Mouse (Mus musculus): ENCODE data around the gene Olfr1383.
"Not testable (repeated sequence)": the region's sequence is repeated elsewhere in the genome, so short reads cannot be mapped to it uniquely, and the experiment has no call there.

Olfr1383 gene

DNA sequence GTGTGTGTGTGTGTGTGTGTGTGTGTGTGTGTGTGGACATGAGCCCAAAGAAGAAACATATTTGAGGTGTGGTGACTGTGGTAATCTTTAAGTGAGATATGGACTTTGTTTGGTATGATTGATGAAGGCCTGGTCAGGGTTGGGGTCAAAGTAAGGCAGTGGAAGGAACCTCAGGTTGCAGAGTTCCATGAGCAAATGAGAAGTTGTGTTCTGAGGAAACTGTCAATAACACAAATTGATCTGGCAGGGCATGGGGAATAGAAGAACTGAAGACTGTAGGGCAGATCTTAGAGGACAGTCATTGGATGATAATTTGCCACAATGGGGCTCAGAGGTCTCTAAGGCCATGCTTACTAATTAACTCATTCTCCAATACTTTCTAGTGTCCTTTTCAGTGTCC is at the start of gene Olfr1383:
Olfr1383 (plus strand) TSS at position 301 of the 400 bp plus-strand sequence.
- no peak for DNase-seq (ENCODE audit: low spot score in 2 of 2)

DNA sequence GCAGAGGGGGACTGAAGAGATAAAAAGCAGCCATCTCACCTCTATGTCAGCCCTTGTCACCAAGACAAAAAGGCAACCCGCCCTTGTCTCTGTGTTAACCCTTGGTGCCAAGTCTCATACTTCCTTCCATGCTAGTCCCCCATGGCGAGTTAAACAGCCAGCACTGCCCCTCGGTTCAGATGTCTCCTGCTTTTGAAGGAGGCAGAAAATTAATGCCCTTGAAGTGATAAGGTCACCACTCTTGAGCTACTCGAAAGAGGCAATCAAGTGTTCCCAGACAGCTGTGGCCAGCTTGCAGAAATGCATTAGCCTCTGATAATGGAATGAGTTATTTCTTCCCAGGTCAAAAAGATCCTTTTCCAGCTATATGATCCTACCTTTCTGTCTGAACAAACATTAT is 33.5 kb upstream of the Olfr1383 start:
- no peak for DNase-seq (ENCODE audit: low spot score in 2 of 2)

GRCm38 (mm10) chr11:49488770-49489169 is 30.7 kb upstream of the Olfr1383 start, which contains the start of gene Olfr1385:
Gene Olfr1385, plus strand, starts transcription at chr11:49489070.
- not testable (repeated sequence) for DNase-seq (ENCODE audit: low spot score in 2 of 2)

DNA sequence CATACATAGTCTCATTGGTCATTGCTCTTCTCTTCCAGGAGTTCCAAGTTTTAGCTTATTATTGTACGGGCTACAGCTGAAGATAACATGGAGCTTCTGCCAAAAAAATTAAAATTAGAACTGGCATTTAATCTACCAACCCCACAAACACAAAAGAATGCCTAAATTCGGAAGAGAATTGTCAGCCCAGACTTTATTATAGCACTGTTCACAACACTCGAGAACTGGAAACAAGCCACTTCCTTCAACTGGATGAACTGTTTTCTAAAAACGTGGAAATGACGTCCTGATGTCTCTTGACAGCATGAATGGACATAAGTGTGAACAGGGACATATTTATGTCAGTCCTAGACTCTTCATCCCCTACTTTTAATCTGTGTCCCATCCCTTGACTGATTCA is 1.4 kb upstream of the Olfr1383 start:
- DNase-seq (ENCODE audit: low spot score in 2 of 2), result no peak

DNA sequence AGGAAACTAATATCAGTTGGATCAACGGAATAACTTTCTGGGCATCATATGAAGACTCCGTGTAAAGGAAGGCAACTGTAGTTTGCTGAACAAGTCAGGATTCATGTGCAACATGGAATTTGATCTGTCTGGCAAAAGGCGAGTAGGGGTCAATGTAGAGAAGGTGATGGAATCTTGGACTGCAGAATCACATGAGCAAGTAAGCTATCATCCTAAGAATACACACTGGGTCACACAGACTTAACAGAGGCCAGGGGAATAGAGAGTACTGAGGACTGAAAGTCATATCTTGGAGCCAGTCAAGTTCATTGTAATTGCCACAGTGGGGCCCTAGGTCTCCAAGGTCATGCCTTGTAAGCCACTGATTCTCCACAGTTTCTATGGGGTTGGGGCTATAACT is 8.5 kb downstream of the Olfr1383 start, which contains the start of gene Olfr1382:
Olfr1382 (plus strand) TSS at position 301 of the 400 bp plus-strand sequence.
- no peak for DNase-seq (ENCODE audit: low spot score in 2 of 2)

DNA sequence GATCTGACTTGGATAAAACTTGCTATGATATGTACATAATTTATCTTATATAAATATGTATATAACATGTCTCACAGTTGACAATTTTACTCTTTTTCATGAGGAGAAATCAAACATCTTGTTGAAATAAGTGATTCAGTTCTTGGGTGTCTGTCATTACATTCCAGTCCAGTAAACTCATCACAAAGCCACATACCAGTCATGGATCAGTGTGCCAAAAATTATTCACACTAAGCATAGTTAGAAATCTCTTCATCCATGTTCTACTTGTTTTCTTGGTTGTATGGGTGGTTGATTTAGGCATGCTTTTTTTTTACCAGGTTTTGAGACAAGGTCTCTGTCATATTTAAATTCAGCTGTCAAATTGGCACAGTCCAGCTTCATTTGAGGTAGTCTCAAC is 13.3 kb downstream of the Olfr1383 start:
- no peak for DNase-seq (ENCODE audit: low spot score in 2 of 2)

- peak in 1 of 2 experiments; percentile 25 for DNase-seq (ENCODE audit: low spot score in 2 of 2)
Observed at GRCm38 (mm10) chr11:49536631-49537030, 17.2 kb downstream of the Olfr1383 start.

- DNase-seq (ENCODE audit: low spot score in 2 of 2), result not testable (repeated sequence)
Observed at GRCm38 (mm10) chr11:49543149-49543548, 23.7 kb downstream of the Olfr1383 start, which contains the start of gene Olfr1381. Gene Olfr1381, plus strand, starts transcription at chr11:49543449.

DNA sequence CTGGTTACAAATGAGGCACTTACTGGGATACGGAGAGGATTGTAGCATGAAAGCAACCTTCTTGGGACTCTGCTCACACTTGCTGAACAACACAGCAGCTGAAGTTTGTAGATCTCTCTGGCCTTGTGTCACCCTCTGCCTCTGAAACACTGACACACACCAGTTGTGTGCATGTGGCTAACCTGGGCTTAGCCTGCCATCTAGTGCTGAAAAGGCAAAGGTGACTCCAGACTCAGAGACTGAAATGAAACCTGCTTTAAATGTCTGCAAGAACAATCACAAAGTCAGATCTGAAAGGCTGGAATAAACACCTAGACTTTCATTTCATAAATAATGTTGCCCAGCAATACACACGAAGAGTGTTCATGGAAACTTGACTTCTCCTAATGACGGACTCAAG is 34.6 kb downstream of the Olfr1383 start:
- DNase-seq (ENCODE audit: low spot score in 2 of 2), result not testable (repeated sequence)

DNA sequence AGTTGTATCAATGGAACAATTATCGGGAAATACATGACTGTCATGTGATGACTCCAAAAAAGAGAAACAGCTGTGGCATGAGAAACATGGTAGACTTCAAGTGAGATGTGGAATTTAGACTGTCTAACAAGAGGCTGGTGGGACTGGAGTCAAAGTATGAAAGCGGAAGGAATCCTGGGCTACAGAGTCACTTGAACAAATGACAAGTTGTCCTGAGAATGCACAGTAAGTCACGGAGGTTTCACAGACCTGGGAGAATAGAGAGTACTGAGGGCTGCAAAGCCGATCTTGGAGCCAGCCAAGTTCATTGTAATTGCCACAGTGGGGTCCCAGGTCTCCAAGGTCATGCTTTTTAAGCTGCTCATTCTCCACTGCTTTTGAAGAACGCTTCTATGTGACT is 37.1 kb downstream of the Olfr1383 start, which contains the start of gene Olfr1380:
Olfr1380 (plus strand) TSS at position 301 of the 400 bp plus-strand sequence.
- not testable (repeated sequence) for DNase-seq (ENCODE audit: low spot score in 2 of 2)

DNA sequence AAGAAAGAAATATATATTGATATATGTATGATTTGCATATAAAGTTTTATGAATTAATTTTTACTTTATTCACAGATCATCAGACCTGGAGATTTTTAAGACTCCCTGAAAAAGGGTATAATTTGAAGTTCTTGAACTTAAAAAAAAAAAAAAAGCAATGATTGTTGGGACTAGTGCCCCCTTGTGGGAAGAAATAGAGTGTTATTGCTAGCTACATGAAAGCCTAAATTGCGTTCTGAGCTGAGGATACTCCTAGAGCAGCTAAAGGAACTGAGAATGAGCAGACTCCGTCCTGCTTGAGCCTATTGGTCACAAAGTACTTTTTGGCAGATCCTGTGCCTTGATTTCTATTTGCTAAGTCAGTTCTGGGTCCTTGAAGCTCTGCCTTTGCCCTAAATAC is 55.6 kb downstream of the Olfr1383 start:
- DNase-seq (ENCODE audit: low spot score in 2 of 2), result not testable (repeated sequence)

Measured in frontal cortex, postnatal 14 days (tissue).